Mouse (Mus musculus) embryo, embryonic 11 days (tissue): ENCODE data around the gene Pard3.

Experiments
- DNase-seq: peaks from one replicate; pipeline ENCODE4 v3.0.0-alpha.2; 2015

Pard3 gene

GRCm38 (mm10) chr8:127250746-127251145 is 187.1 kb downstream of the Pard3 start:
- no peak for DNase-seq

GRCm38 (mm10) chr8:127251476-127251875 is 187.8 kb downstream of the Pard3 start:
- DNase-seq = no peak

GRCm38 (mm10) chr8:127251985-127252384 is 188.3 kb downstream of the Pard3 start:
- DNase-seq = no peak

- peak; percentile 20 for DNase-seq
Observed at GRCm38 (mm10) chr8:127254625-127255024, 190.9 kb downstream of the Pard3 start.

DNA sequence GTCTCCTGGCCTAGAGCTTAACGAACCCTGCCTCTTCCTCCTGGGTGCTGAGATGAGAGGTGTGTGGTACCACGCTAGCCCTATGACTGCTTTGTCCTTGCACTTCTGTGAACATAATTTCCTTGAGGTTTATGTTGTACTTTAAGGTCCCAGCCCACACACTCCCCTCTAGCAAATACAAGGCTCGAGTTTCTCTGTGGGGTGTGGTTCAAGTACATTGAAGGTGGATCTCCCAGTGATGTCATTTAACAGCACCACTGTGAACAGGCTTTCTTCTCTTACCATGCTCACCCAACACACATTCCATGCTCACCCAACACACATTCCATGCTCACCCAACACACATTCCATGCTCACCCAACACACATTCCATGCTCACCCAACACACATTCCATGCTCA is 193.4 kb downstream of the Pard3 start:
- DNase-seq = no peak

DNA sequence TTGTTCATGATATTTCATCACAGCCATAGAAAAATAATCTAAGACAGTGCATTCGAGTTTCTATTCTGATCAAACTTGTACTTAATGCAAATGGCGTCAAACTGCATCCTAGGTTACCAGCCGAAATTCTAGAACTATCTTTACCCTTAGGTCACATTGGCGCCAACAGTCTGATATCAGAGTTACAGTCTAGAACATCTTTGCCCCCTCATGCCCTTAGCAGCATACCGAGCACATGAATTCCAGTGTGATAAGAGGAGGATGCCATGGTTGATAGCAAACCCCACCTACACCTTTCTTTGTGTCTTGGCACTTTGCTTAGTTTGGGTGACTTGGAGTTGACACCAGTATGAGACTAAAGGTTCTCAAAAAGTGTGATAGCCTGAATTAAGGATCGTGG is 197.4 kb downstream of the Pard3 start:
- no peak for DNase-seq

DNA sequence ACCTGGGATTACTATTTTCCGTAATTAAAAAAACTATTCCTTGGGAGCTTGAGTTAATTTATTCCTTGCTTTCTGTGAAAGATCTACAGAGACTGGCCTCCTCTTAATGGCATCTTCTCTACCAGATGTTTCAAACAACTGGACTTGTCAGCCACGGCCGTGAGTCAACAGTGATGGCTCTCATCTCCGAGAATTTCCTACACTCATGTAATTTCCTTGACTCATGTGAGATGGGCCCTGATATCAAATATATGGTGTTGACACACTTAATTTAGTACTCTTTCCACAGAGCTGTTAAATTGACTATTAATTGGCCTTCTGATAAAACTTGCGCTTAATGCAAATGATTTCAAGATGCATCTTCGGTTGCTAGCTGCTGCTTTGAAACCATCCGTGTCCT is 198.3 kb downstream of the Pard3 start:
- DNase-seq = no peak

- no peak for DNase-seq
Observed at GRCm38 (mm10) chr8:127262436-127262835, 198.7 kb downstream of the Pard3 start.

GRCm38 (mm10) chr8:127262926-127263325 is 199.2 kb downstream of the Pard3 start:
- no peak for DNase-seq

DNA sequence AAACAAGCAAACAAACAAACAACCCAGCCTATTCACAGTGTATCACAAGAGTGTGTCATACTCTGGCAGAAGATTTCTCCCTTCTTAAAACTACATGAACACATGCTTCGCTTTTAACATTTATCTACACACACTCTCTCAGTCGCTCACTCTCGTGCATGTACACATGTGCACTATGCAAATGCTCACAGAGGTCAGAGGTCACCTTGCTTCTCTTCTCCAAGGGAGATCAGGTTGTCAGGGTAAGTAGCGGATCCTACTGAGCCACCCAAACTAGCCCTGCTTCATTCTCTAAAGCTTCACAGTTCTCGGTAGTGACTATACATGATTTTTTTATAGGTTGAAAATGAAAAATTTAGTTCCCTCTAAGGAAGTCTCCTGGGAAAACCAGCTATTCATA is 199.8 kb downstream of the Pard3 start:
- peak; percentile 59 for DNase-seq

- no peak for DNase-seq
Observed at GRCm38 (mm10) chr8:127264691-127265470, 201.2 kb downstream of the Pard3 start.

DNA sequence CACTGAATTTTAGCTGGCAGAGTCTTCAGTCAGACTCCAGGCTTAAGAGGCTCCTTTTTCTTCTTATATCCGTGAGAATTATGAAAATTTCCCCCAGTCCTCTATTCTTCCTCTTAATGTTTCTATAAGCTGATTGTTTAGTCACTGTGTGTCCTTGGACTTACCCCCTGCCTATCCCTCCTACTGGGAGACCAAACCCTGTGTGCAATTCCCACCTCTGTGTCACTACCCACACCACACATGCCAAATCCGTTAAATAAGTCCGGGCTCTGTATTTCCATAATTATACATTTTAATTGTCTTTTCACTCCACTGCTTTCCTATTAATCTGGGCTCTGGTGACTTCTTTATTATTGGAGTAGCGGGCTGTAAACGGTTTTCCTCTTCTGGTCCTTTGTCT is 203.1 kb downstream of the Pard3 start:
- DNase-seq = no peak

GRCm38 (mm10) chr8:127268239-127269024 is 204.7 kb downstream of the Pard3 start:
- peak; percentile 75 for DNase-seq

DNA sequence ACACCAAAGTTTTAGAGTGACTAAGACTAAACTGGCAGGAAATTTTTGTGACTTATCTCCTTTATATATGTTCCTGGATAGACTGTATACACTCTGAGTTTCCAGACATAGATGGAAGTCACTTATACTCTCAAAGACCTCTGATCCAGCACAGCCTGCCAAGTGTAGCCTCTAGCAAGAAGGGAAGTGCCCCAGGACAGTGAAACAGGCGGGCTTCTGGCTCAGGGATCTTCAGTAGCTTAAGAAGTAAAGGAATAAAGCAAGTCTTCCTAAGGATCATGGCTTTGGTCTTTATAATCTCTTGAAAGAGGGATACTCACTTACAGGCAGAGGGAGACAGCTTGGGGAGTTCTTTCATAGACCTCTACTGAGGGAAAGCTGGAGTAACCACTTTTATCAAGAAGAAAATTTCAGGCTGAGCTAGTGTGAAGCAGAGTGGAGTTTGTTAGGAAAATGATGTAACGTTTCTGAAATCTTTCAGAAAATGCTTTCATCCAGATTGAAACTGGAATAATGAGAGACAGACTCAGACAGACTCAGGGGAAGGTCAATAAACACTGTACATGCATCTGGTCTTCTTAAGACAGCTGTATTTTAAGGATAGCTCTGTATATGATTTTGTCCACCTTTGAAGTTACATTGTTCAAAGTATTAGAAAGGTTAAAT is 205.5 kb downstream of the Pard3 start:
- no peak for DNase-seq

DNA sequence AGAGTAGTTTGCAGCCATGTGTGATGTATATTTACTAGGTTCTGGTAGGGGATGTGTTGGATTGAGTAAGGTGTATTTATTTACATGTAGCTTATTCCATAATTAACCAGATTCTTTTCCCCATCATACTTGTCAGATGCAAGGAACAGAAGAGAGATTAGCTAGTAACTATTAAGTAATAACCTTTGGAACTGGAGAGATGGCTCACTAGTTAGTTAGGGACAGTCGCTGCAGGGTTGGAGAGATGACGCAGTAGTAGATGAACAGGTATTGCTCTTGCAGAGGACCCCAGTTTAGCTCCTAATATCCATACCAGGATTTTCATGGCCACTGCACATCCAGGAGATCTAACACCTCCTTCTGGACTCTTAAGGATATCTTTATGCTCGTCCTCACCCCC is 207.5 kb downstream of the Pard3 start:
- no peak for DNase-seq

GRCm38 (mm10) chr8:127280299-127280974 is 216.7 kb downstream of the Pard3 start:
- DNase-seq = no peak

- no peak for DNase-seq
Observed at GRCm38 (mm10) chr8:127281035-127281434, 217.3 kb downstream of the Pard3 start.

- no peak for DNase-seq
Observed at GRCm38 (mm10) chr8:127284462-127285216, 220.9 kb downstream of the Pard3 start.

DNA sequence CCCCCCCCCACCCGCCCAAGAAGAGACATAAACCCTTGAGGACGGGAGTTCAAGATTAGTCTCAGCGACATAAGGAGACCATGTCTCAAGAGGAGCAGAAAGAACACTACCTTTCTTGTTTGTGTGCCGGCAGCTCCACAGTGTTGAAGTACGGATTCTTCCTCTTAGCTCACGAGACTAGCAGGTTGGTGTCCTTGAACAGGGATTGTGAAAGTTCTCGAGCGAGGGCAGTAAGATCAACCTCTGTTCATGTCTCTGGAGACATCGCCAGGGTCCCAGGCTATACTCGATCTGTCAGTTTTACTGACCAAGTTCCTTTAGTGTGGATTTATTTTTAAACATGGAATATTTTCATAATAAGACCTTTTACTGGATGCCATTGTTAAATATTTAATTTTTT is 224.1 kb downstream of the Pard3 start:
- no peak for DNase-seq

DNA sequence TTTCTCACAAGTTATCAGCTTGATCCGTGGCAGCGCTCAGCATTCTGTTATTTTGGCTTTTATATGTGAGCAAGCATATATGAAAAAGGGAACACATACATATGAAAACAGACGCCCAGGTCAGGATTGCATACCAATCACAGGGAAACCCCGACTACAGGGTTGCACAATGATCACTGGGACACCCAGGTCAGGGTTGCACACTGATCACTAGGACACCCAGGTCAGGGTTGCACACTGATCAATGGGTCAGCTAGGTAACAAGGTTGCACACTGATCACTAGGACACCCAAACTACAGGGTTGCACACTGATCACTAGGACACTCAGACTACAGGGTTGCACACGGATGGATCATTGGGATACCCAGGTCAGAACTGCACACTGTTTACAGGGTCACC is 228.6 kb downstream of the Pard3 start:
- no peak for DNase-seq

DNA sequence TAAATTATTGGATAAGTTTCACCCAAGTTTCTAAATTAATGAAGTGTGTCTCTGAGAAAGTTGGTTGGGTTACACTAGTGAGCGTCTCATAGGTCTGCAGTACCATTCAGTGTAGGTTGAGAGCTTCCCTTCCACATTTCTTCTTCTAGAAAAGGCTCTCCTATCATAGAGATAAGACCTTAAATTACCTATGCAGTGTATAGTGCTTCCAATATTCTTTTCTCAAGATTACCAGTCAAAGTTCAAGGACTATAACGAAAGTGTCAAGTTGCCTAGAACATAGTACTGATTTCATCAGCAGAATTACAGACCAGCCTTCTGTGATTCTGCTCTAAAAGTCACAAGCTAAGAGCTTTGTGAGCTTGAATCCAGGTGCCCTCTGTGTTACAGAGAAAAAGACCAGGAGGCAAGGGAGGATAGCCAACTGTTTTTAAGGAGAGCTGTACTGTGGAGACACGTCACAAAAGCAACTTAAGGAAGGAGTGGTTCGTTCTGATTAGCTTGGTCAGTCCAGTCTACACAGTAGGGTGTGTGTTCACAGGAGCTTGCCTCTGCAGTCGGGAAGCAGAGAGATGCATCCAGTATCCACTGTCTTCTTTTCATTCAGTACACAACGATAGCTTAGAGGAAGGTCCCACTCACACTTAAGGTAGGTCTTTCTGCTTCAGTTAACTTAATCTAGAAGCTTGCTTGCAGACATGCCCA is 229.5 kb downstream of the Pard3 start:
- DNase-seq = no peak

DNA sequence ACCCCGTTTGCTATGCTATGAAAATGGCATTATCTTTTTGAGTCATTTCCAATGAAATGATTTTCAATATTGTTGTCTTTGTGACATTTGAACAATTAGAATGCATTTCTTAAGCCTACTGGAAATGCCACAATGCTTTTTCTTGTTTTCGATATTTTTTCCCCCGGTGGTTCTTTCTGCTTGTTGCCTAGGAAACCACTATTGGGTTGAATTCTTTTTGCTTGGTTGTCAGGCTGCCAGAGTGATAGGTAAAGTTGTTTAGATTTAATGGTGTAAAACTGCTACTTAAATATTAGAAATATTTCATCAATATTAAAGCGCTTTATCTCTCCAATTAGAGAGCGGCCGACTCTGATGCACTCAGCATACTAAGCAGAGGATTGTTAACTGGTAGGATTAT is 230.4 kb downstream of the Pard3 start:
- DNase-seq = no peak
